Mouse (Mus musculus) lung, adult 2 months (tissue): ENCODE measurements around the gene Hic2.

ENCODE experiments used
- CTCF ChIP-seq: fragments of 200-500 bp; IDR thresholded peaks from 2 replicates; pipeline ENCODE4 v1.5.1; 2011; ENCODE audit warnings: mild to moderate bottlenecking, low read length, control low read depth; ENCODE audit not compliant: insufficient read depth
- POLR2A ChIP-seq: fragments of 200-500 bp; IDR thresholded peaks from 2 replicates; pipeline ENCODE4 v1.6.1; 2011; ENCODE audit warnings: low read depth, mild to moderate bottlenecking, control low read depth, low read length, borderline replicate concordance; ENCODE audit errors: extremely low read depth

GRCm38 (mm10) chr16:17193823-17194222 lies 39.5 kb upstream of the Hic2 start:
- TF ChIP-seq POLR2A, result no peak
- TF ChIP-seq CTCF, result no peak
